Mouse (Mus musculus) frontal cortex, postnatal 36 days (tissue): Measurements from ENCODE around the gene Lzts2.
"Not testable (repeated sequence)": the region's sequence is repeated elsewhere in the genome, so short reads cannot be mapped to it uniquely, and the experiment has no call there.

Experiments
- DNase-seq, 2 experiments: peaks; one replicate each; pipeline ENCODE4 v3.0.0; 2022; ENCODE audit warnings: low spot score in 2 of 2

The Lzts2 gene

GRCm38 (mm10) chr19:45025937-45026568 lies 11.8 kb downstream of the Lzts2 start:
- no peak for DNase-seq

GRCm38 (mm10) chr19:45026958-45027670 lies 12.9 kb downstream of the Lzts2 start:
- no peak for DNase-seq

- DNase-seq = no peak
Measured at GRCm38 (mm10) chr19:45027848-45028247, 13.6 kb downstream of the Lzts2 start.

GRCm38 (mm10) chr19:45028746-45029145 lies 14.5 kb downstream of the Lzts2 start:
- DNase-seq = no peak

- no peak for DNase-seq
Measured at GRCm38 (mm10) chr19:45029571-45029970, 15.4 kb downstream of the Lzts2 start.

- peak; percentile 59 for DNase-seq
Measured at GRCm38 (mm10) chr19:45030111-45030510, 15.9 kb downstream of the Lzts2 start.

GRCm38 (mm10) chr19:45030746-45031693 lies 16.8 kb downstream of the Lzts2 start:
- peak; percentile 68 to 85 for DNase-seq

GRCm38 (mm10) chr19:45031780-45032179 lies 17.6 kb downstream of the Lzts2 start:
- DNase-seq = peak; percentile 64 to 81

- DNase-seq = no peak
Measured at GRCm38 (mm10) chr19:45032570-45033332, 18.5 kb downstream of the Lzts2 start.

GRCm38 (mm10) chr19:45036867-45037266 lies 22.7 kb downstream of the Lzts2 start:
- no peak for DNase-seq

GRCm38 (mm10) chr19:45038198-45038597 lies 24.0 kb downstream of the Lzts2 start:
- DNase-seq = not testable (repeated sequence)

GRCm38 (mm10) chr19:45040214-45040613 lies 26.0 kb downstream of the Lzts2 start:
- no peak for DNase-seq

GRCm38 (mm10) chr19:45044389-45044927 lies 30.2 kb downstream of the Lzts2 start:
- no peak for DNase-seq

GRCm38 (mm10) chr19:45045236-45045635 lies 31.0 kb downstream of the Lzts2 start:
- no peak for DNase-seq

GRCm38 (mm10) chr19:45045651-45046050 lies 31.4 kb downstream of the Lzts2 start, which contains the start of gene Pdzd7:
TSS of gene Pdzd7 (minus strand) at chr19:45045717.
- DNase-seq = no peak

GRCm38 (mm10) chr19:45046523-45047321 lies 32.5 kb downstream of the Lzts2 start:
- peak; percentile 82 to 91 for DNase-seq

- DNase-seq = peak; percentile 93 to 94
Measured at GRCm38 (mm10) chr19:45047417-45047934, 33.3 kb downstream of the Lzts2 start, which contains the start of gene Sfxn3. TSS of gene Sfxn3 (plus strand) at chr19:45047503.

GRCm38 (mm10) chr19:45047935-45048643 lies 33.9 kb downstream of the Lzts2 start:
- DNase-seq = peak; percentile 89 to 90
